Mouse (Mus musculus) frontal cortex, postnatal 14 days (tissue): ENCODE data around the gene Mcl1.

ENCODE experiments used
- DNase-seq, 2 experiments: peaks; one replicate each; pipeline ENCODE4 v3.0.0; 2022; ENCODE audit warnings: low spot score in 2 of 2

Mcl1 gene

DNA sequence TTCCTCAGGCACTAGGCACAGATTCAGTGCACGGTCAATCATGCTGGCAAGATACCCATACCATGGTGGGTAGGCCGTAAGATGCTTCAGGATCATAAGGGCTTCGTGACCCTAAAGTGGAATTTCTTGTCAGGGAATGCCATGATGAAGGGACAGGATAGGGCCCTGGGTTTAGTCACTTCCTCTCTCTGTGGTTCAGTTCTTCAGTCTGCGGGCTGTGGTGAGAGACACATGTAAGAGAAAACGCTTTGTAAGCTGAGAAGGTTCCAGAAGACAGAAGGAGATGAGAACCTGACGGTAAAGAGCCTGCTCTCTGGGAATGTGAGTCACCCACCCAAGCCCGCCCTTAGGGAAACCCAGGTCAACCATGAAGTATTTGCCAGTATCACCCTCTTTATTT is 48.9 kb downstream of the Mcl1 start:
- DNase-seq = no peak

- DNase-seq = no peak
These were observed 50.5 kb downstream of the Mcl1 start for GRCm38 (mm10) chr3:95709044-95709443.

GRCm38 (mm10) chr3:95709967-95710366 is 51.4 kb downstream of the Mcl1 start:
- no peak for DNase-seq
